Mouse (Mus musculus) lung, adult 2 months (tissue): ENCODE results near the gene Kif21b.

Experiments used
- CTCF ChIP-seq: fragments of 200-500 bp; IDR thresholded peaks from 2 replicates; pipeline ENCODE4 v1.5.1; 2011; ENCODE audit warnings: mild to moderate bottlenecking, low read length, control low read depth; ENCODE audit not compliant: insufficient read depth
- POLR2A ChIP-seq: fragments of 200-500 bp; IDR thresholded peaks from 2 replicates; pipeline ENCODE4 v1.6.1; 2011; ENCODE audit warnings: low read depth, mild to moderate bottlenecking, control low read depth, low read length, borderline replicate concordance; ENCODE audit errors: extremely low read depth

DNA sequence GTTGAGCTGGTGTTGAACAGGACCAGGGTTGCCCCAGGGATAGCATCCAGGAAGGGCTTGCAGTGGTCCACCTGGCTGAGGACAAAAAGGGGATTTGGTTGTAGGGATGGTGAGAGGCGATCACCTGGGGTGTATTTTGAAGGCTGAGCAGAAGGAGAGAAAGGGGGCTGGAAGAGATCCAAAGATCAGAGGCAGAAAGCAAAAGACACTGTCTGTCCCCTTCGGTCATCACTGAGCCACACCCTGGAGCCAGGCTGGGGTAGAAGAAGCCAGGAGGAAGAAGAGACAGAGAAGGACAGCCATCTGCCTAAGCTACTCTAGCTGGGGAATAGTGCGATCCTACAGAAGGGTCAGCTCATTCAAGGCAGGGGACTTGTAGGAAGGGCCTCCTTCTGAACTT, 28.6 kb upstream of the Kif21b start:
- TF ChIP-seq POLR2A (no peak), CTCF (no peak)
